In the genomic region with DNA sequence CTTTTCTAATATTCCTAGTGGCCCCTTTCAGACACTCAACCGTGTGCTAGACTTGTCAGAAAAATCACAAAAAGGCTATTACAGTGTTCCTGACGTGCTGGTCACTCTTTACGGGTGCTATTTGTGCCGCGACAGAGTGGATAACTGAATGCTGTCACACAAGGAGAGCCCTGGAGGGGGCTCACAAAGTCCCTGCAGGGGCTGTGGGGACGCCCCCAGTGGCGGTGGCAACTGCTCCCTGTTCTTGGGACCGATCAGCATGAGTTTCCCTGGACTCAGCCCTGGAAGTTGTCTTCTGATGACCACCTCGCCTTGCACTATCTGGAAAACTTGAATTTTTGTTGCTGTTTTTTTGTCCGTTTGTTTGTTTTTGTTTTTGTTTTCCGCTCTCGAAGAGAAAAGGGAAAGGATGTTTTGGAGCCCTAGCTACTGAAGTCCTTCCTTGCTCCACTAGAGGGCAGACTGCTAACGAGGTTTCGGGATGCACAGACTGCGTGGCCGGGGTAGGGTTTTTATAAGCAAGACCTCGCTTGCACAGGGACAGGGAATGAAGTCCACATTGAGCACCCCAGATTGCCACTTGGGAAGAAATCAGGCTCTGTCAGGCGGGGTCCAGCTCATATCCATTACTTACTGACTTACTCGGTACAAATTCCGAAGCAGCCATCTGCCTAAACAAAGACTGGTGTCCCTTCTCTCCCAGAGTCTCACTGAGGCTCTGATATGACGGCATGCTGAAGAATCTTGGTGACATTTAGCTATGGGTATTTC, we compare ENCODE assay signal across 8 mouse cellular contexts.
DNase-seq lines count a peak whose midpoint lies in the region; ATAC-seq and TF ChIP-seq lines count a peak whose summit lies in the region.

No protein-coding gene starts in this region.

- DNase-seq in CD8-positive naive resting alpha-beta T cell, adult 2 months (ENCODE audit: low read depth in 2 of 2, low spot score in 2 of 2), result peak; percentile 41 to 51
- DNase-seq in kidney, postnatal 10 days, result peak; percentile 87
- DNase-seq in liver, embryonic 13.5 days, result peak; percentile 19
- peak; percentile 81 for DNase-seq in neural tube, embryonic 11.5 days (ENCODE audit: low spot score)
- DNase-seq in thymus, postnatal 0 days (ENCODE audit: low spot score), result peak; percentile 76

- no peak overlapping the region for H3K27ac ChIP-seq in bone marrow macrophage, adult 2 months (ENCODE audit: insufficient read depth, low read depth, low read length)
- H3K27ac ChIP-seq in embryonic facial prominence, embryonic 15.5 days (replicated peaks), result no peak overlapping the region; the same call in 1 of the 2 replicates
- no peak overlapping the region for H3K27ac ChIP-seq in heart, embryonic 14.5 days (replicated peaks in 1 of 2; ENCODE audit: control insufficient read depth in 1 of 2, insufficient read depth in 1 of 2, low read depth in 2 of 2, low read length in 2 of 2)
- H3K27ac ChIP-seq in liver, embryonic 13.5 days, result no peak overlapping the region
- no peak overlapping the region for H3K27ac ChIP-seq in neural tube, embryonic 11.5 days (ENCODE audit: low read depth, low read length)

- no peaks in the 10 kb centered on the region for H3K9me3 ChIP-seq in embryonic facial prominence, embryonic 15.5 days (replicated peaks)
- no peaks in the 10 kb centered on the region for H3K9me3 ChIP-seq in heart, embryonic 14.5 days (ENCODE audit: control insufficient read depth, low read length)
- H3K9me3 ChIP-seq in liver, embryonic 13.5 days (replicated peaks), result no peaks in the 10 kb centered on the region
- H3K9me3 ChIP-seq in neural tube, embryonic 11.5 days (ENCODE audit: control insufficient read depth, low read length), result no peaks in the 10 kb centered on the region

- no peak for TF ChIP-seq POLR2A in bone marrow macrophage, adult 2 months (IDR thresholded peaks at IDR 0.05; ENCODE audit: borderline replicate concordance, low read depth, low read length)

- H3K4me3 ChIP-seq in bone marrow macrophage, adult 2 months (ENCODE audit: insufficient read depth, low read length), result no peak overlapping the region
- peak overlapping the region; percentile 41 for H3K4me3 ChIP-seq in embryonic facial prominence, embryonic 15.5 days (replicated peaks)
- peak overlapping the region; percentile 31 to 48 for H3K4me3 ChIP-seq in heart, embryonic 14.5 days (ENCODE audit: control insufficient read depth in 1 of 2, insufficient read depth in 1 of 2, low read depth in 1 of 2, low read length in 2 of 2)
- peak overlapping the region; percentile 33 for H3K4me3 ChIP-seq in liver, embryonic 13.5 days (replicated peaks)
- no peak overlapping the region for H3K4me3 ChIP-seq in neural tube, embryonic 11.5 days (ENCODE audit: low read depth, low read length)

- H3K4me1 ChIP-seq in bone marrow macrophage, adult 2 months (ENCODE audit: control insufficient read depth, insufficient read depth, low read length), result peaks cover 18% of the 10 kb centered on the region
- H3K4me1 ChIP-seq in embryonic facial prominence, embryonic 15.5 days, result peaks cover 25% of the 10 kb centered on the region
- no peaks in the 10 kb centered on the region; a peak in 2 of 4 replicates for H3K4me1 ChIP-seq in heart, embryonic 14.5 days (ENCODE audit: control insufficient read depth in 2 of 2, insufficient read depth in 2 of 2, low read length in 2 of 2)
- peaks cover 18% of the 10 kb centered on the region for H3K4me1 ChIP-seq in liver, embryonic 13.5 days (replicated peaks)
- peaks cover 3% of the 10 kb centered on the region; the same call in 1 of the 2 replicates for H3K4me1 ChIP-seq in neural tube, embryonic 11.5 days (ENCODE audit: control insufficient read depth, insufficient read depth, low read length)

- ATAC-seq in embryonic facial prominence, embryonic 15.5 days (ENCODE audit: insufficient number of reproducible peaks, low FRiP score, low TSS enrichment, low read depth), result 0 out of 2 replicates have a peak, but pooled peaks have one; percentile 66
- ATAC-seq in heart, embryonic 14.5 days (ENCODE audit: insufficient number of reproducible peaks, insufficient read depth, low FRiP score, low read depth), result no peak
- no peak for ATAC-seq in liver, embryonic 13.5 days (ENCODE audit: low read depth)
- peak; percentile 88 for ATAC-seq in neural tube, embryonic 11.5 days (ENCODE audit: insufficient read depth, low FRiP score, low TSS enrichment)

- peaks cover 6% of the 10 kb centered on the region; the same call in 1 of the 2 replicates for H3K27me3 ChIP-seq in embryonic facial prominence, embryonic 15.5 days
- peaks cover 17% of the 10 kb centered on the region for H3K27me3 ChIP-seq in heart, embryonic 14.5 days (ENCODE audit: control insufficient read depth, insufficient read depth, low read length)
- peaks cover 34% of the 10 kb centered on the region for H3K27me3 ChIP-seq in liver, embryonic 13.5 days
- no peaks in the 10 kb centered on the region for H3K27me3 ChIP-seq in neural tube, embryonic 11.5 days (ENCODE audit: control insufficient read depth, insufficient read depth, low read length)

- peak overlapping the region; percentile 37; the same call in 1 of the 2 replicates for H3K9ac ChIP-seq in embryonic facial prominence, embryonic 15.5 days
- peak overlapping the region; percentile 46 for H3K9ac ChIP-seq in heart, embryonic 14.5 days (ENCODE audit: low read length)
- H3K9ac ChIP-seq in liver, embryonic 13.5 days, result no peak overlapping the region
- no peak overlapping the region for H3K9ac ChIP-seq in neural tube, embryonic 11.5 days (ENCODE audit: low read length)

- TF ChIP-seq CTCF in bone marrow macrophage, adult 2 months (IDR thresholded peaks at IDR 0.05; ENCODE audit: low read depth, low read length), result peak; percentile 97

- H3K36me3 ChIP-seq in embryonic facial prominence, embryonic 15.5 days, result no peaks in the 10 kb centered on the region
- H3K36me3 ChIP-seq in heart, embryonic 14.5 days (ENCODE audit: control insufficient read depth, insufficient read depth, low read length), result no peaks in the 10 kb centered on the region
- H3K36me3 ChIP-seq in liver, embryonic 13.5 days, result no peaks in the 10 kb centered on the region
- no peaks in the 10 kb centered on the region for H3K36me3 ChIP-seq in neural tube, embryonic 11.5 days (ENCODE audit: control insufficient read depth, insufficient read depth, low read length)

- WGBS in embryonic facial prominence, embryonic 15.5 days, result 5% methylated on average over 21 of the region's 21 CpGs
- 7% methylated on average over 21 of the region's 21 CpGs for WGBS in heart, embryonic 14.5 days
- 7% methylated on average over 21 of the region's 21 CpGs for WGBS in liver, embryonic 13.5 days (ENCODE audit: insufficient replicate concordance)
- 5% methylated on average over 21 of the region's 21 CpGs for WGBS in neural tube, embryonic 11.5 days

- H3K4me2 ChIP-seq in embryonic facial prominence, embryonic 15.5 days (replicated peaks), result peak overlapping the region; percentile 60
- H3K4me2 ChIP-seq in heart, embryonic 14.5 days (ENCODE audit: low read length), result peak overlapping the region; percentile 67
- H3K4me2 ChIP-seq in liver, embryonic 13.5 days, result peak overlapping the region; percentile 51
- H3K4me2 ChIP-seq in neural tube, embryonic 11.5 days (ENCODE audit: low read depth), result peak overlapping the region; percentile 32

Comparison
In these comparisons a context has a peak if more than half of its experiments do, and no peak if none do; other contexts are left out.
1. DNase-seq: peak in every context shown above with its lines; median percentile 87 in kidney, postnatal 10 days; 81 in neural tube, embryonic 11.5 days; 76 in thymus, postnatal 0 days; 46 in CD8-positive naive resting alpha-beta T cell, adult 2 months; 19 in liver, embryonic 13.5 days.
2. H3K4me3 ChIP-seq: peak in embryonic facial prominence, embryonic 15.5 days (single experiment), heart, embryonic 14.5 days (2 of 2) and liver, embryonic 13.5 days (single experiment); none in bone marrow macrophage, adult 2 months (single experiment) and neural tube, embryonic 11.5 days (single experiment).
3. ATAC-seq: peak in embryonic facial prominence, embryonic 15.5 days (single experiment) and neural tube, embryonic 11.5 days (single experiment); none in heart, embryonic 14.5 days (single experiment) and liver, embryonic 13.5 days (single experiment).
4. H3K9ac ChIP-seq: peak in embryonic facial prominence, embryonic 15.5 days (single experiment) and heart, embryonic 14.5 days (single experiment); none in liver, embryonic 13.5 days (single experiment) and neural tube, embryonic 11.5 days (single experiment).
5. Peak in every context shown above with its lines, with median percentiles within 50 percentile points of each other: H3K4me2 ChIP-seq.